Mouse (Mus musculus): ENCODE measurements around the gene Cd80.

- TF ChIP-seq CTCF (IDR thresholded peaks at IDR 0.05; ENCODE audit: low read depth), result no peak
- TF ChIP-seq EP300 (IDR thresholded peaks at IDR 0.05; ENCODE audit: low read depth), result no peak
Measured at GRCm38 (mm10) chr16:38483582-38484309, 28.4 kb downstream of the Cd80 start.

Measured in liver, embryonic 14.5 days (tissue).